Mouse (Mus musculus) embryonic facial prominence, embryonic 12.5 days (tissue): ENCODE results near the gene Sun1. TPM values are rescaled to one million over a fixed set of nuclear protein-coding genes. Genes with fewer than 3 reads are reported as not detected.
A peak's percentile ranks its signal among the peaks of the same experiment; 100 is the strongest.

ENCODE experiments used
- ATAC-seq: fragments of 200-750 bp; cut with Nextera tagmentation; 2 replicates; pipeline ENCODE4 v1.8.0; 2017; ENCODE audit not compliant: insufficient number of reproducible peaks, insufficient read depth, low FRiP score, low TSS enrichment
- H3K27ac ChIP-seq: fragments of 300-500 bp; sonication (generic); 2 replicates; pipeline ENCODE4 v1.5.1; 2016; ENCODE audit warnings: mild to moderate bottlenecking
- H3K27me3 ChIP-seq: fragments of 300-500 bp; sonication (generic); 2 replicates; pipeline ENCODE4 v1.6.1; 2016; ENCODE audit warnings: mild to moderate bottlenecking, moderate library complexity
- H3K36me3 ChIP-seq: fragments of 300-500 bp; sonication (generic); 2 replicates; pipeline ENCODE4 v1.6.1; 2016; ENCODE audit warnings: mild to moderate bottlenecking
- H3K4me1 ChIP-seq: fragments of 300-500 bp; sonication (generic); 2 replicates; pipeline ENCODE4 v1.6.1; 2016
- H3K4me2 ChIP-seq: fragments of 300-500 bp; sonication (generic); replicated peaks from 2 replicates; pipeline ENCODE4 v1.6.1; 2016; ENCODE audit warnings: mild to moderate bottlenecking, moderate library complexity
- H3K4me3 ChIP-seq: fragments of 300-500 bp; sonication (generic); 2 replicates; pipeline ENCODE4 v1.5.1; 2016; ENCODE audit warnings: mild to moderate bottlenecking
- H3K9ac ChIP-seq: fragments of 300-500 bp; sonication (generic); 2 replicates; pipeline ENCODE4 v1.6.1; 2016; ENCODE audit warnings: mild to moderate bottlenecking, moderate library complexity
- H3K9me3 ChIP-seq: fragments of 300-500 bp; sonication (generic); 2 replicates; pipeline ENCODE4 v1.6.1; 2016; ENCODE audit warnings: mild to moderate bottlenecking, moderate library complexity
- WGBS: fragments of 180-500 bp; shearing (Covaris S2); methylation state at CpG from one replicate; pipeline ENCODE4 v1.1.7; 2016; 5-methylcytosine and 5-hydroxymethylcytosine counted together
- polyA plus RNA-seq: library from polyadenylated mRNA; unstranded; fragments of >200 nt; fragmentation: Nextera tagmentation; extraction: Ambion mirVana; gene quantifications from 2 replicates; pipeline ENCODE4 v1.2.1, GENCODE M21; 2016

The Sun1 gene
- polyA plus RNA-seq, 1 experiment from 2014 or later = 49.3 TPM

DNA sequence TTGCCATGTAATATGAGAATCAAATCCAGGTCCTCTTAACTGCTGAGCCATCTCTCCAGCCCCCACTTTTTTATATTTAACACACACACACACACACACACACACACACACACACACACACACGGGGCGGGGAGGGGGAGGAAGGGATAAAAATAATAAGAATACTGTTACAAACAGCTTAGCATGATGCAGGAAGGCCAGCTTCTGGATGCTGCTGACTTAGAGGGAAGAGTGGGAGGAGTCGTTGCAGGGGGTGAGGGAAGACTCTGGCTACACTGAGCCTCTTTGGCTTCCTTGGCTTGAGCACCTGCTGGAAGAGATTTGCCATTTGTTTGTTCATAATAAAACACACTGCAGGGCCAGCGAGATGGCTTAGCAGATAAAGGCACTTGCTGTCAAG, 15.5 kb upstream of the Sun1 start:
- Histone ChIP-seq H3K4me3 (no peak overlapping the region), H3K27ac (no peak overlapping the region), H3K4me2 (no peak overlapping the region), H3K27me3 (no peaks in the 10 kb centered on the region), H3K36me3 (peaks cover 67% of the 10 kb centered on the region), H3K4me1 (no peaks in the 10 kb centered on the region), H3K9ac (no peak overlapping the region), H3K9me3 (no peaks in the 10 kb centered on the region)
- 76% methylated on average over 4 of the region's 4 CpGs for WGBS
- no peak for ATAC-seq

DNA sequence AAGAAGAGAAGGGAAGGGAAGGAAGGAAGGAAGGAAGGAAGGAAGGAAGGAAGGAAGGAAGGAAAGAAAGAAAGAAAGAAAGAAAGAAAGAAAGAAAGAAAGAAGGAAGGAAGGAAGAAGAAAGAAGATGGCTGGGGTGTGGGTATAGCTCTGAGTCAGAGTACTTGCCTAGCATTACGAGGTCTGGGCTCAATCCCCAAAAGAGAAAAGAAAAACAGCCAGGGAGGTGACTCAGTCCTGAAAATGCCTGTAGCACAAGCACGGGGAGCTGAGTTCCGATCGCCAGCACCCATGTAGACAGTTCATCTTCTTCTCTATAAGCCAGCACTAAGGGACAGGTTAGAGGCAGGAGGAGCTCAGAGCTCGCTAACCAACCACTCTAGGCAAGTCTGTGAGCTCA, 10.7 kb upstream of the Sun1 start:
- Histone ChIP-seq H3K4me3 (no peak overlapping the region), H3K4me1 (no peaks in the 10 kb centered on the region), H3K4me2 (no peak overlapping the region), H3K27me3 (no peaks in the 10 kb centered on the region), H3K9me3 (no peaks in the 10 kb centered on the region), H3K27ac (no peak overlapping the region), H3K9ac (no peak overlapping the region), H3K36me3 (peaks cover 24% of the 10 kb centered on the region)
- WGBS = 92% methylated on average over 5 of the region's 5 CpGs
- ATAC-seq = no peak

- no peaks in the 10 kb centered on the region for H3K4me1 ChIP-seq
- no peak overlapping the region for H3K4me3 ChIP-seq
- no peaks in the 10 kb centered on the region for H3K27me3 ChIP-seq
- 77% methylated on average over 5 of the region's 5 CpGs for WGBS
- no peak overlapping the region for H3K4me2 ChIP-seq
- H3K36me3 ChIP-seq = peaks cover 13% of the 10 kb centered on the region
- H3K27ac ChIP-seq = no peak overlapping the region
- no peak for ATAC-seq
- H3K9me3 ChIP-seq = no peaks in the 10 kb centered on the region
- H3K9ac ChIP-seq = no peak overlapping the region
Observed at GRCm38 (mm10) chr5:139190958-139191357, 9.5 kb upstream of the Sun1 start.

DNA sequence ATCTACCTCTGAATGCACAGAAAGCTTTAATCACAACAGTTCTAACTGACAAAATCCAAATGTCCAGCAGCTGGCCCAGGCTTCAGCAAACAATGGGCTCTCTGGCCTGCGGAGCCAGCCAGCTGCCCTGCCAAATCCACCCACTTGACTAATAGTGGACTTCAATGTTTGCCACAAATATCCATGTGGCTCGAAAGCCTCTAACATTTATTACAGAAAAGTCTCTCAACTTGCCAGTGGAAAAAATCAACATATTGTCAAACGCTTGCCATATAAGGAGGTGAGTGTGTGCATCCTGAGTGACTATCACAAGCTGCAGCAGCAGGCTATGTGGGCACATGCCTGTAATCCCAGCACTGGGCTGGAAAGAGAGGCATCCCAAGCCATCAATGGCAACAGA, 1.7 kb upstream of the Sun1 start:
- no peak for ATAC-seq
- whole genome bisulfite sequencing = 81% methylated on average over 3 of the region's 3 CpGs
- no peak overlapping the region for H3K4me2 ChIP-seq
- no peaks in the 10 kb centered on the region for H3K9me3 ChIP-seq
- no peak overlapping the region for H3K27ac ChIP-seq
- H3K27me3 ChIP-seq = no peaks in the 10 kb centered on the region
- H3K9ac ChIP-seq = no peak overlapping the region
- H3K4me1 ChIP-seq = peaks cover 20% of the 10 kb centered on the region
- no peaks in the 10 kb centered on the region for H3K36me3 ChIP-seq
- no peak overlapping the region for H3K4me3 ChIP-seq

DNA sequence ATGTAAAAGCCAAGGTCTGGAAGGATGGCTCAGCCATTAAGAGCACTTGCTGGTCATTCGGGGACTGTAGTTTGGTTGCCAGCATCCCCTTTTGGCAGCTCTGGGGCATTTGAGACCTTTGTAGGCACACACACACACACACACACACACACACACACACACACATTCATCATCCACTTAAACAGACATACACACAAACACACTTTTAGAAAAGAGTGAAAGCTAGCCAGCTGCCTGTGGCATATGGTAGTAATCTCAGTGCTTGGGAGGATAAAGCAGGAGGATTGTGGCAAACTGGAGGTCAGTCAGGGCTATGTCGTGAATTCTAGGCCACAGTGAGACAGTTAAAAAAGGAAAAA, 822 bp upstream of the Sun1 start:
- WGBS = 31% methylated on average over 2 of the region's 2 CpGs
- no peaks in the 10 kb centered on the region for H3K27me3 ChIP-seq
- no peaks in the 10 kb centered on the region for H3K9me3 ChIP-seq
- no peaks in the 10 kb centered on the region for H3K36me3 ChIP-seq
- H3K27ac ChIP-seq = peak overlapping the region; percentile 90
- H3K9ac ChIP-seq = peak overlapping the region; percentile 66
- H3K4me3 ChIP-seq = peak overlapping the region; percentile 97
- no peak for ATAC-seq
- H3K4me2 ChIP-seq = peak overlapping the region; percentile 78
- H3K4me1 ChIP-seq = peaks cover 24% of the 10 kb centered on the region

GRCm38 (mm10) chr5:139200770-139201569, 533 bp downstream of the Sun1 start:
- Histone ChIP-seq H3K9me3 (no peaks in the 10 kb centered on the region), H3K4me3 (peak overlapping the region; percentile 97), H3K27ac (peak overlapping the region; percentile 90), H3K4me2 (peak overlapping the region; percentile 78), H3K4me1 (peaks cover 25% of the 10 kb centered on the region), H3K27me3 (no peaks in the 10 kb centered on the region), H3K36me3 (no peaks in the 10 kb centered on the region), H3K9ac (peak overlapping the region; percentile 88)
- WGBS = under 1% methylated on average over 57 of the region's 57 CpGs
- ATAC-seq = no peak; the same call in 1 of the 2 replicates

GRCm38 (mm10) chr5:139202127-139202526, 1.7 kb downstream of the Sun1 start:
- Histone ChIP-seq H3K4me3 (no peak overlapping the region; the same call in 1 of the 2 replicates), H3K9me3 (no peaks in the 10 kb centered on the region), H3K36me3 (no peaks in the 10 kb centered on the region), H3K4me1 (peaks cover 31% of the 10 kb centered on the region), H3K27ac (no peak overlapping the region), H3K9ac (no peak overlapping the region), H3K27me3 (no peaks in the 10 kb centered on the region), H3K4me2 (peak overlapping the region; percentile 78)
- WGBS = 81% methylated on average over 11 of the region's 11 CpGs
- ATAC-seq = no peak

DNA sequence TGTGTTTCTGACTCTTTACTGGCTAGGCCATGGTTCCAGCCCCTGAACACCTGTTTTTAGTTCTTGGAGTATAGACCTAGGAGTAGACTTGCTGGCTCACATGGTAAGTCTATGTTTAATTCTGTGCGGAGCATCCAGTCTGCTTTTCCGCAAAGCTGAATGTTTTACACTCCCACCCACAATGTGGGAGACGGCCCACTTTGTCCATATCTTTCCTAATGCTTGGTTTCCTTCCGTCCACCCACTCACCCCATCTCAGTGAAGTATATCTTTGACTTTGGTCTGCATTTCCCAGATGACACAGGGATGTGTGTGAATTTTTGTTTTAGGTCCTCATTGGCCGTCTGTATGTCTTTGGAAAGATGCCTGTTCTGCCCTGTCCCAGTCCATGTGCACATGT, 2.9 kb downstream of the Sun1 start:
- no peak overlapping the region for H3K27ac ChIP-seq
- H3K4me3 ChIP-seq = no peak overlapping the region
- H3K27me3 ChIP-seq = no peaks in the 10 kb centered on the region
- H3K4me2 ChIP-seq = no peak overlapping the region
- H3K9me3 ChIP-seq = no peaks in the 10 kb centered on the region
- 0 out of 2 replicates have a peak, but pooled peaks cover 2% of the 10 kb centered on the region for H3K36me3 ChIP-seq
- H3K9ac ChIP-seq = no peak overlapping the region
- WGBS = 84% methylated on average over 5 of the region's 5 CpGs
- peaks cover 31% of the 10 kb centered on the region for H3K4me1 ChIP-seq
- no peak for ATAC-seq

GRCm38 (mm10) chr5:139206081-139206480, 5.6 kb downstream of the Sun1 start:
- no peaks in the 10 kb centered on the region for H3K27me3 ChIP-seq
- ATAC-seq = no peak
- H3K9ac ChIP-seq = no peak overlapping the region
- 44% methylated on average over 4 of the region's 4 CpGs for WGBS
- H3K4me3 ChIP-seq = no peak overlapping the region
- no peaks in the 10 kb centered on the region for H3K9me3 ChIP-seq
- peaks cover 13% of the 10 kb centered on the region for H3K36me3 ChIP-seq
- peaks cover 25% of the 10 kb centered on the region for H3K4me1 ChIP-seq
- no peak overlapping the region for H3K27ac ChIP-seq
- H3K4me2 ChIP-seq = no peak overlapping the region

GRCm38 (mm10) chr5:139206525-139206924, 6.1 kb downstream of the Sun1 start:
- Histone ChIP-seq H3K9me3 (no peaks in the 10 kb centered on the region), H3K4me1 (peaks cover 21% of the 10 kb centered on the region), H3K4me2 (no peak overlapping the region), H3K9ac (no peak overlapping the region), H3K36me3 (peaks cover 13% of the 10 kb centered on the region), H3K4me3 (no peak overlapping the region), H3K27ac (no peak overlapping the region), H3K27me3 (no peaks in the 10 kb centered on the region)
- 64% methylated on average over 7 of the region's 7 CpGs for WGBS
- no peak for ATAC-seq

DNA sequence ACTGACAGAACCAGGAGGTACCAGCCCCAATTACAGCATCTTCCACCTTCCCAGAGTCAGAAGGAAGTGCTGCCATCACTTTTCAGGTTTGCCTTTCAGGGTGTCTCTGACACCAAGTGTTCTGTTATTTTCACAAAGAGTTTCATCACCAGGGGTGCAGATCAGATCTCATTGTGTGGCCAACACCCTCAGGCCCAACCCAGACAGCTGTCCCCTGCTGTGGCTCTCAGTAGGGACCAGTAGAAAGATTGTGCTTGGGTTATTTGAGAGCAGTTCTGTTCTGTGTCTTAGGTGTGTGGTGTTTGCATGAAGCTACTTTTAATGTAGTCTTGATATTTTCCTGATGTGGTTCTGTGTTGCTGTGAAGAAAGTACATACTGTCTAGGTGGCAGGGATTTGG, 7.7 kb downstream of the Sun1 start:
- Histone ChIP-seq H3K27ac (no peak overlapping the region), H3K4me3 (no peak overlapping the region), H3K9ac (no peak overlapping the region), H3K4me2 (no peak overlapping the region), H3K4me1 (0 out of 2 replicates have a peak, but pooled peaks cover 11% of the 10 kb centered on the region), H3K9me3 (no peaks in the 10 kb centered on the region), H3K36me3 (peaks cover 13% of the 10 kb centered on the region), H3K27me3 (no peaks in the 10 kb centered on the region)
- ATAC-seq = no peak

- no peak overlapping the region for H3K9ac ChIP-seq
- H3K36me3 ChIP-seq = peaks cover 13% of the 10 kb centered on the region
- no peaks in the 10 kb centered on the region for H3K27me3 ChIP-seq
- no peak overlapping the region for H3K27ac ChIP-seq
- 85% methylated on average over 10 of the region's 10 CpGs for WGBS
- H3K4me1 ChIP-seq = 0 out of 2 replicates have a peak, but pooled peaks cover 11% of the 10 kb centered on the region
- no peaks in the 10 kb centered on the region for H3K9me3 ChIP-seq
- no peak overlapping the region for H3K4me3 ChIP-seq
- ATAC-seq = no peak
- H3K4me2 ChIP-seq = no peak overlapping the region
Observed at GRCm38 (mm10) chr5:139208871-139209684, 8.6 kb downstream of the Sun1 start.
